Mouse (Mus musculus): ENCODE results near the gene Armh1. TPM values are rescaled to one million over a fixed set of nuclear protein-coding genes. Genes with fewer than 3 reads are reported as not detected.
A peak's percentile ranks its signal among the peaks of the same experiment; 100 is the strongest.

Armh1 gene
- polyA plus RNA-seq, 1 experiment from 2014 or later: 0.33 TPM

GRCm38 (mm10) chr4:117181863-117182758, 69.8 kb downstream of the Armh1 start, which contains the start of gene Kif2c:
Gene Kif2c (minus strand): TSS chr4:117182639.
- peak within 1 kb of the TSS; percentile 56 for H3K4me2 ChIP-seq
- H3K9ac ChIP-seq: peak within 1 kb of the TSS; percentile 71
- H3K4me3 ChIP-seq (replicated peaks): peak within 1 kb of the TSS; percentile 72
- peak within 1 kb of the TSS; percentile 75 for H3K27ac ChIP-seq
- WGBS: 1% methylated on average over 42 of the region's 42 CpGs
- ATAC-seq (ENCODE audit: low FRiP score): peak; percentile 97
- peaks cover 29% of the 10 kb centered on the region for H3K36me3 ChIP-seq (replicated peaks)
- H3K4me1 ChIP-seq: peaks cover 13% of the 10 kb centered on the region
- H3K9me3 ChIP-seq: no peaks in the 10 kb centered on the region
- 0 out of 2 replicates have a peak, but pooled peaks cover 10% of the 10 kb centered on the region for H3K27me3 ChIP-seq

DNA sequence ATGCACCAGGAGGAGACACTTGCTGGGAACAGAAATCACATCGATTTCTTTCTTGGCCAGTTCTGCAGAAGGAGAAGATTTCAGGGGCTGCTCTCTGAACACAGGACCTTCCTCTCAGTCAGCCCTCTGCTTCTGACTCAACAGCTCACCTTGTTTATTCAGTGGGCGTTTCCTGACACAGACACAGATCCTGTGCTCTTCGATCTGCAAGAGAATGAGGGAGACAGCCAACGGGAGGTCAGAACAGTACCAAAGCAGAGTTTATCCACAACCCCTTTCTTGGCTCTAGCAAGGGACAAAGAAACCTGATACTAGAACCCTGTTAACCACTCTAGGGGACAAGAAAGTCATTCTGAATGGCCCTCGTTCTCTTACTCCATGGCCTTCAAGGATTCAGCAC, 82.0 kb downstream of the Armh1 start:
- no peaks in the 10 kb centered on the region for H3K9me3 ChIP-seq
- H3K27me3 ChIP-seq: no peaks in the 10 kb centered on the region
- no peak overlapping the region for H3K4me2 ChIP-seq
- H3K27ac ChIP-seq: no peak overlapping the region
- peaks cover 99% of the 10 kb centered on the region for H3K36me3 ChIP-seq (replicated peaks)
- no peak overlapping the region for H3K4me3 ChIP-seq (replicated peaks)
- no peaks in the 10 kb centered on the region for H3K4me1 ChIP-seq
- H3K9ac ChIP-seq: no peak overlapping the region
- 99% methylated on average over 5 of the region's 5 CpGs for WGBS
- ATAC-seq (ENCODE audit: low FRiP score): no peak

Other genes starting within 250 kb of the Armh1 start
- 41.0 and 44.1 TPM in 2 replicates for gene Eif2b3, start 232.7 kb downstream of the Armh1 start, polyA plus RNA-seq (2016; fragmentation: Nextera tagmentation; extraction: Ambion mirVana)
- gene Ptch2, start 156.1 kb downstream of the Armh1 start, polyA plus RNA-seq (2016; fragmentation: Nextera tagmentation; extraction: Ambion mirVana): 5.9 and 6.7 TPM in 2 replicates
- 3.2 and 5.2 TPM in 2 replicates for gene Btbd19, start 126.4 kb downstream of the Armh1 start, polyA plus RNA-seq (2016; fragmentation: Nextera tagmentation; extraction: Ambion mirVana)
- gene Tctex1d4, start 125.3 kb downstream of the Armh1 start, polyA plus RNA-seq (2016; fragmentation: Nextera tagmentation; extraction: Ambion mirVana): not detected in 2 replicates
- gene Plk3, start 118.2 kb downstream of the Armh1 start, polyA plus RNA-seq (2016; fragmentation: Nextera tagmentation; extraction: Ambion mirVana): 17.7 and 23.1 TPM in 2 replicates
- 668 and 669 TPM in 2 replicates for gene Rps8, start 95.9 kb downstream of the Armh1 start, polyA plus RNA-seq (2016; fragmentation: Nextera tagmentation; extraction: Ambion mirVana)
- 97.4 and 101 TPM in 2 replicates for gene Kif2c, start 69.5 kb downstream of the Armh1 start, polyA plus RNA-seq (2016; fragmentation: Nextera tagmentation; extraction: Ambion mirVana)
- 7.8 and 8.4 TPM in 2 replicates for gene Tmem53, start 174 bp downstream of the Armh1 start, polyA plus RNA-seq (2016; fragmentation: Nextera tagmentation; extraction: Ambion mirVana)
- gene Rnf220, start 244.9 kb upstream of the Armh1 start, polyA plus RNA-seq (2016; fragmentation: Nextera tagmentation; extraction: Ambion mirVana): 116 and 118 TPM in 2 replicates

Data from forebrain, embryonic 12.5 days (tissue).